Mouse (Mus musculus): ENCODE results near the gene Ak3.

The Ak3 gene

DNA sequence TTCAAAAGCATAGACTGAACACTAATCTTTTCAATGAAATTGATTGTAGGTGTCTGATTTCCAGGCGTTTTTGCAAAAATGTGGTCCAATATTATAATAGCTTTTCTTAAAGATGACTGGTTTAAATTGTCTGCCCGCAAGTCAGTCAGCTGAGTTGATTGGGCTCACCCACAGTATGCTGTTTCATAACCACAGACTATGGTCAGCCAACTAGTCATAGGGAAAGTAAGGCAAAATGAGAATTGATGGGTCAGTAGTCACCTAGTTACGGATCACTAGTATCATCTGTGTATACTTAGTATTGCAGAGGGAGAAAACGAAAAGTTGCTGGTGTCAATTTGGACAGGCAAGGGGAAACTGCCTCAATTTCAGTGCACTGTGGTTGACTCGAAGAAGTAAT, 56.4 kb downstream of the Ak3 start:
- no peak for DNase-seq

- peak; percentile 26 for DNase-seq
Observed at GRCm38 (mm10) chr19:28990590-28991221, 57.1 kb downstream of the Ak3 start.

DNA sequence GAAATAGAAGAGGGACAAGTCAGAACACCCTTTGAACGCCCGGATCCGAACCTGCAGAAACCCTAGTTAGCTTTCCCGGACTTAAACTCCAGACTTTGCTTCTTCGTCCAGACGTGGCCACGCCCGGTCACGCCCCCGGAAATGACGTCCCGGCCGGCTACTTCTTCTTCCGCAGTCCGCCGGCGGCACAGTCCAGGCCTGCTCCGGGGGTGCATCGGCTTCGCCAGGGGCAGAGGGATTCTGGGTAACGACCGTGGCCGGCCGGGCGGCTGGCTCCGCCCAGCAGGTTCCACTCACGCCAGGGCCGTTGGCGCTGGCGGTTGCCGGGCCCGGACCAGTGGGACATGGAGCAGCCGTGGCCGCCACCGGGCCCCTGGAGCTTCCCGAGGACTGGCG, 57.6 kb downstream of the Ak3 start, which contains the start of gene Cdc37l1:
Gene Cdc37l1, plus strand, starts transcription at position 159 of the 396 bp plus-strand sequence.
- DNase-seq: peak; percentile 100

DNA sequence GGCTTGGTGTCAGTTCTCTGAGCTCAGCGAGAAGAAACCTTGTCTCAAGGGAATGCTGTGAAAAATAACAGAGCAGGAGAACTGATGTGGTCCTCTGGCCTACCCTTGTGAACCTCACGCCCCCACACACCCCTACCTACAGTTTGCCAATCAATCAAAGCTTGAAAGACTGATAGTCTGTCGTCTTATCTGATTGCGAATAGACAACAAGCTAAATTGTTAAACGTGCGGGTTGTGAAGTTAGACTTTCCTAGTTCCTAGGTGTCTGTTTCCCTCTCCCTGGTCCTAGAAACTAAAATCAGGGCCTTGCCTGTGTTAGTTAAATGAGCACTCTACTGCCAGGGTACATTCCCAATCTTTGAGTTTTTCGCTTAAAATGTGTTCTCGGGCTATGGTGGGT, 58.2 kb downstream of the Ak3 start:
- no peak for DNase-seq

DNA sequence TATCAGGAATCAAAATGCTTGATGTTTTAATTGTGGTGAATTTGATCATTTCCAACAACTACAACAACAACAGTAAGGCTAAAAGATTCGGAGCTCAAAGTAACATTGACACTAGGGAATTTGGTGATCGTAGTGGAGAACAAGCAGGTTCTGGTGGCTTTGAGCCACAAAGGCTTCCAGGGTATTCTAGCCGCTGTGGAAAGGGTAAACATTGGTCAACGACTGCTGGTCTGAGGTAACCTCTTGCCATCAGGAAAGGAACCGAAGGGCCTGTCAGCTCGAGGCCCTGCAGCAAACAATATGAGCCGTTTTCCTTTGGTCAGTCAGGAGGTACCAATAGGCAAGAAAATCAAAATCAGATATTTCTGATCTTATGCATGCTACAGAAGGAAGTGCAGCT, 65.1 kb downstream of the Ak3 start:
- no peak for DNase-seq

DNA sequence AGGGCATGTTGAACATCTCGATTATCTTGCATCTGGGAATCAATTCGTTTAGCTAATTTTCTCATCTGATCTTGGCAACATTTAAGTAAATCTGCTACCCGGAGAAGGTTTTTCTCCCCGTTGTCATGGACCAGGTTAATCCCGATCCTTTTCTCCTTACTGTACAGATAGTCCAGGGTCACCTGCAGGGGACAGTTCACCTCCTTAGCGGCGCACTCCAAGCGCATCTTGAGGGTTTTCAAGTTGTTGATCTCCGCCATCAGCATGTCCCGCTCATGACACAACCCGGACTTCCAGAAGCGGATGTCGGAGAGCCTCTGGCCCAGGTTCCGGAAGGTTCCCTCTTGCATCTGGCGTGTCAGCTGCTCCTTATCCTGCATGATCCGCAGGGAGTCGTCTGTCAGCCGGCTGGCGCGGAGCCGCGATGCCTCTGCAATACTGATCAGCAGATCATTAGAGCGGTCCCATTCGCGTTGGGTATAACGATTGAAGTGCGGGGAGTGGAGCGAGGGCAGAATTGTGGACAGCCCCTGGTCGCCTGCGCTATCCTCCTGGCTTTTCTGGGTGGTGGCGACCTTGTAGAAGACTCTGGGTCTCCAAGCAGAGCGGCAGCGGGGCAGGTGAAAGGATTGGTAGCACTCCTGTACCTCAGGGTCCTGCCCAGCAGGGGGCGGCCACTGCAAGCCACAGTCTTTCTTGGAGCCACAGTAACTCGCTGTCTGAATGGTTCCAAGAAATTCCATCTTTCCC, 72.7 kb downstream of the Ak3 start:
- peak; percentile 94 for DNase-seq

Data from lung, postnatal 36 days (tissue).